Mouse (Mus musculus): ENCODE measurements at regions not wholly inside any gene's neighbourhood (a gene's known extent, or its start where the extent isn't known, plus 50 kb on each side); places are given as distances from the start of the nearest gene placed in this dataset.
"Not testable (repeated sequence)": the region's sequence is repeated elsewhere in the genome, so short reads cannot be mapped to it uniquely, and the experiment has no call there.

GRCm38 (mm10) chr1:113932492-113932891 is 1752.1 kb upstream of the Cntnap5a start:
- H3K9me3 ChIP-seq (replicated peaks; ENCODE audit: control insufficient read depth, low read length), result no peaks in the 10 kb centered on the region
- no peaks in the 10 kb centered on the region for H3K36me3 ChIP-seq (ENCODE audit: control insufficient read depth, insufficient read depth)
- WGBS, result 49% methylated on average over 3 of the region's 3 CpGs
- no peak overlapping the region for H3K4me3 ChIP-seq (ENCODE audit: low read length)
- H3K27me3 ChIP-seq (ENCODE audit: control insufficient read depth, insufficient read depth, low read length), result no peaks in the 10 kb centered on the region
- H3K9ac ChIP-seq (ENCODE audit: low read length), result no peak overlapping the region
- no peak overlapping the region for H3K27ac ChIP-seq (ENCODE audit: low read length)
- ATAC-seq (replicated peaks; ENCODE audit: extremely low read depth, insufficient read depth, low FRiP score), result no peak
- H3K4me1 ChIP-seq (ENCODE audit: control insufficient read depth, insufficient read depth, low read length), result no peaks in the 10 kb centered on the region
- H3K4me2 ChIP-seq (ENCODE audit: low read depth, low read length), result no peak overlapping the region

DNA sequence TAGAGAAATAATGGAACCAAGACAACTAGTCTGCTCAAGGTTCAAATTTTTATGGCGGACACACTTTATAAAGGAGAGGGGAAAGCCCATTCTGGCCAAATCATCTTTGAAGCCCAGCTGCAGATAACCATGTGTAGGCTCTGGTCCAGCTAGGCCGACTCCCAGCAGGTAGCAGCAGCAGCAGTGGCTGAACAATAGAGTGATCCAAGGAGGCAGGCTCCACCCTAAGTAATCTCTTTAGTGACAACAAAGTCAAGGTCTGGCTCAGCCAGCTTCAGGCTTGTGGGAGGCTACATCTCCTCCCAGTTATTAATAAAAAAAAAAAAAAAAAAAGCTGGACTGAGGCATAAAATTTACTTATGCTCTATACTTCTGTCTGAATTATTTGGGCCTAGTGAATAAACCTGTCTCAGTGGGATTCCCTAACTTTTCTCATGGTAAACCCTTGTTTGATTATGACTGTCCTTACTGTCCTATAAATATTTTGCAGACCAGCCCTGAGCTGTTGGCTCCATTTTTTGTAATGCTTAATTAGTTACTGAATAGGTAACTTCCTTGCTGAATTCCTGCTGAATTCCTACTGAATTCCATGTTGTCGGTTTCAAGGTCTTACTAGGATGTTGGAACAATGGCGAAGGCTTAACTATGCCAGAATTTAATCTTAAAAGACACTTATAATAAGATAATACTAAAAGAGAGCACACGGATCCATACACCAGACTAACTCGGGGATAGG is 1726.4 kb upstream of the Cntnap5a start:
- no peaks in the 10 kb centered on the region for H3K4me1 ChIP-seq (ENCODE audit: control insufficient read depth, insufficient read depth, low read length)
- no peak overlapping the region for H3K4me2 ChIP-seq (ENCODE audit: low read depth, low read length)
- no peaks in the 10 kb centered on the region for H3K27me3 ChIP-seq (ENCODE audit: control insufficient read depth, insufficient read depth, low read length)
- no peak for ATAC-seq (replicated peaks; ENCODE audit: extremely low read depth, insufficient read depth, low FRiP score)
- no peaks in the 10 kb centered on the region for H3K9me3 ChIP-seq (replicated peaks; ENCODE audit: control insufficient read depth, low read length)
- no peak overlapping the region for H3K27ac ChIP-seq (ENCODE audit: low read length)
- no peak overlapping the region for H3K9ac ChIP-seq (ENCODE audit: low read length)
- no peak overlapping the region for H3K4me3 ChIP-seq (ENCODE audit: low read length)
- no peaks in the 10 kb centered on the region for H3K36me3 ChIP-seq (ENCODE audit: control insufficient read depth, insufficient read depth)
- WGBS, result 82% methylated on average over 6 of the region's 6 CpGs

- not testable (repeated sequence) for H3K9me3 ChIP-seq (replicated peaks; ENCODE audit: control insufficient read depth, low read length); H3K27me3 ChIP-seq (ENCODE audit: control insufficient read depth, insufficient read depth, low read length); H3K27ac ChIP-seq (ENCODE audit: low read length); H3K4me3 ChIP-seq (ENCODE audit: low read length); ATAC-seq (replicated peaks; ENCODE audit: extremely low read depth, insufficient read depth, low FRiP score); H3K4me2 ChIP-seq (ENCODE audit: low read depth, low read length); H3K9ac ChIP-seq (ENCODE audit: low read length); H3K36me3 ChIP-seq (ENCODE audit: control insufficient read depth, insufficient read depth); H3K4me1 ChIP-seq (ENCODE audit: control insufficient read depth, insufficient read depth, low read length)
- WGBS, result 66% methylated on average over 1 of the region's 1 CpGs
Measured at GRCm38 (mm10) chr1:113959267-113959666, 1725.3 kb upstream of the Cntnap5a start.

GRCm38 (mm10) chr1:113963931-113964330 is 1720.6 kb upstream of the Cntnap5a start:
- not testable (repeated sequence) for H3K9ac ChIP-seq (ENCODE audit: low read length); H3K9me3 ChIP-seq (replicated peaks; ENCODE audit: control insufficient read depth, low read length); H3K36me3 ChIP-seq (ENCODE audit: control insufficient read depth, insufficient read depth); H3K27me3 ChIP-seq (ENCODE audit: control insufficient read depth, insufficient read depth, low read length); H3K27ac ChIP-seq (ENCODE audit: low read length); H3K4me1 ChIP-seq (ENCODE audit: control insufficient read depth, insufficient read depth, low read length); ATAC-seq (replicated peaks; ENCODE audit: extremely low read depth, insufficient read depth, low FRiP score); H3K4me3 ChIP-seq (ENCODE audit: low read length); H3K4me2 ChIP-seq (ENCODE audit: low read depth, low read length)
- 38% methylated on average over 2 of the region's 2 CpGs for WGBS

DNA sequence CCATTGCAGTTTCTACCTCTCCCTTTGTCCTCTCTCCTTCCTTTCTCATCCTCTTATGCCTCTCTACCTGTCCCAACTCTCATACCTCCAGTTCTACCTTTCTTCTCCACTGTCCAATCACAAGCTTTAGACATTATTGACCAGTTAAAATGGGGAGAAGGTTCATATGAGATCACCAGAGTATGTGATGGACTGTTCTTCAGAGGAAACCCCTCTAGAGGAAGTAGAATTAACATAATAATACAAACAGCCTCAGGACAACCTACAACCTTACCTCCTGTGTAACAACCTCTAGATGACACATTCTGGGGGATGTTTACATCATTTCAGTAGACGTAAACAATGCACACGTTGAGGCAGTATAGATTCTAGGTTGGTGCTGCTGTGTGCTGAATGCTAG is 1720.1 kb upstream of the Cntnap5a start:
- no peak for ATAC-seq (replicated peaks; ENCODE audit: extremely low read depth, insufficient read depth, low FRiP score)
- Histone ChIP-seq H3K4me2 (ENCODE audit: low read depth, low read length) (no peak overlapping the region), H3K4me1 (ENCODE audit: control insufficient read depth, insufficient read depth, low read length) (no peaks in the 10 kb centered on the region), H3K36me3 (ENCODE audit: control insufficient read depth, insufficient read depth) (no peaks in the 10 kb centered on the region), H3K27me3 (ENCODE audit: control insufficient read depth, insufficient read depth, low read length) (no peaks in the 10 kb centered on the region), H3K27ac (ENCODE audit: low read length) (no peak overlapping the region), H3K9ac (ENCODE audit: low read length) (no peak overlapping the region), H3K9me3 (replicated peaks; ENCODE audit: control insufficient read depth, low read length) (no peaks in the 10 kb centered on the region), H3K4me3 (ENCODE audit: low read length) (no peak overlapping the region)
- 67% methylated on average over 2 of the region's 2 CpGs for WGBS

DNA sequence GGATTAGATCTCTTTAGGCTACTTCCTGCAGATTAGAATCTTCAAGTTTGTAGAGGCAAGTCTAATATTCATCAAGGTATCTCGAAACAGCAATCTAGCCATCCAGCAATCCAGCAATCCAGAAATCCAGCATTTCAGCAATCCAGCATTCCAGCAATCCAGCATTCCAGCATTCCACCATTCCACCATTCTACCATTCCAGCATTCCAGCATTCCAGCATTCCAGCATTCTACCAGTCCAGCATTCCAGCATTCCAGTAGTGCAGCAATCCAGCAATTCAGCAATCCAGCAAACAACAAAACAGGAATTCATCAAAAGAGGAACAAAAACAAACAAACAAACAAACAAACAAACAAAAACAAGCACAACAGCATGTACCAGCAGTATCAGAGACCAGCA is 1713.9 kb upstream of the Cntnap5a start:
- H3K4me2 ChIP-seq (ENCODE audit: low read depth, low read length), result no peak overlapping the region
- WGBS, result 33% methylated on average over 1 of the region's 1 CpGs
- no peak overlapping the region for H3K27ac ChIP-seq (ENCODE audit: low read length)

DNA sequence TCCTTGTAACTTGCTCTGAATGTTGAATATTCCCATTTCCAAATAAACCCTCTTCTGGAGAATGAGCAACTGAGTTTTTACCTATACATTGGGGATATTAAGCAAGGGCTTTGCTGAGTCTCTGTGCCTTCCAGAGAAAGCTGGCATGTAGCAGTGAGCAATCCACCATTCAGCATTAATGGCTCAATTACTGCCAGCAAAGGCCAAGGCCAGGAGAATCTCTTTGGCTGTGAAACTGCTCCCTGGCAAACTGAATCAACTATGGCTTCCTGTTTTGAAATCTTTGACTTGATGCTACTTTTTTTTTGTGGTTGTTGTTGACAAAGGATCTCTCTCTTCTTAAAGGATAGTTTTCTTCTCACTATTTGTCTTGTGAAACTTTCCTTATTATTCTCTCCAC is 1704.4 kb upstream of the Cntnap5a start:
- Histone ChIP-seq H3K36me3 (ENCODE audit: control insufficient read depth, insufficient read depth) (no peaks in the 10 kb centered on the region), H3K4me1 (ENCODE audit: control insufficient read depth, insufficient read depth, low read length) (no peaks in the 10 kb centered on the region), H3K4me2 (ENCODE audit: low read depth, low read length) (no peak overlapping the region), H3K27me3 (ENCODE audit: control insufficient read depth, insufficient read depth, low read length) (no peaks in the 10 kb centered on the region), H3K9me3 (replicated peaks; ENCODE audit: control insufficient read depth, low read length) (no peaks in the 10 kb centered on the region), H3K27ac (ENCODE audit: low read length) (no peak overlapping the region), H3K4me3 (ENCODE audit: low read length) (no peak overlapping the region), H3K9ac (ENCODE audit: low read length) (no peak overlapping the region)
- ATAC-seq (replicated peaks; ENCODE audit: extremely low read depth, insufficient read depth, low FRiP score), result no peak

More for the DNA sequence above, 1713.9 kb upstream of the Cntnap5a start:
- H3K9me3 ChIP-seq (replicated peaks; ENCODE audit: control insufficient read depth, low read length), result no peaks in the 10 kb centered on the region
- H3K36me3 ChIP-seq (ENCODE audit: control insufficient read depth, insufficient read depth), result no peaks in the 10 kb centered on the region
- ATAC-seq (replicated peaks; ENCODE audit: extremely low read depth, insufficient read depth, low FRiP score), result no peak
- H3K4me1 ChIP-seq (ENCODE audit: control insufficient read depth, insufficient read depth, low read length), result no peaks in the 10 kb centered on the region
- no peak overlapping the region for H3K4me3 ChIP-seq (ENCODE audit: low read length)
- no peaks in the 10 kb centered on the region for H3K27me3 ChIP-seq (ENCODE audit: control insufficient read depth, insufficient read depth, low read length)
- no peak overlapping the region for H3K9ac ChIP-seq (ENCODE audit: low read length)

DNA sequence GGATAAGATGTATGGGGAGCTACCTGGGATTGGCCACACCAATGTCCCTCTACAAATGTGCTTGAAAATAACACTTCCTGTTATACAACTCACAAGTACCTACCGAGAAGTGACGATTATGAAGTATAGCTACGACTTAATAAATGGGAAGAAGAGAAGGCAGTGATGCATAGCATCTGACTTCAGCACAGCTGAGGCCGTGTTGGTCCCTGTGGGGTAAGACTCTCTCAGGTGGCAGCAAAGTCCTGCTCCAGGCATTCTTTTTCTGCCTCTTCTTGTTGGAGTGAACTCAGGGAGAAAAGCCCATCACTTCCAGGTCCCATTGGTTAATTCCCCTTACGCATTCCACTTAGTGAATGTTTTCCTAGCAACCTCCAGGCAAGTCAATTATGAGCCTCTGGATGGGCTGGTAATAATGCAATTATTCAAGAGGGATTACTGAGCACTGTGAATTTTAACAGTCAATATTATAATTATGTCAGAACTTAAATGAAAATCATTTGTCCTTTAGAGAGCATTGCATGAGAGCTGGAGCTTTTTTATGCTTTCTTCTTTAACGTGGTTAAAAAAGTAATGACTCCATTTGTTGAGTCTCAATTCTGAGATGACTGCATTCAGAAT is 1694.8 kb upstream of the Cntnap5a start:
- Histone ChIP-seq H3K27ac (ENCODE audit: low read length) (no peak overlapping the region), H3K4me2 (ENCODE audit: low read depth, low read length) (no peak overlapping the region), H3K9ac (ENCODE audit: low read length) (no peak overlapping the region), H3K9me3 (replicated peaks; ENCODE audit: control insufficient read depth, low read length) (no peaks in the 10 kb centered on the region), H3K36me3 (ENCODE audit: control insufficient read depth, insufficient read depth) (no peaks in the 10 kb centered on the region), H3K4me3 (ENCODE audit: low read length) (no peak overlapping the region), H3K4me1 (ENCODE audit: control insufficient read depth, insufficient read depth, low read length) (no peaks in the 10 kb centered on the region), H3K27me3 (ENCODE audit: control insufficient read depth, insufficient read depth, low read length) (no peaks in the 10 kb centered on the region)
- 81% methylated on average over 6 of the region's 6 CpGs for WGBS
- no peak for ATAC-seq (replicated peaks; ENCODE audit: extremely low read depth, insufficient read depth, low FRiP score)

- WGBS, result 49% methylated on average over 2 of the region's 2 CpGs
- no peaks in the 10 kb centered on the region for H3K4me1 ChIP-seq (ENCODE audit: control insufficient read depth, insufficient read depth, low read length)
Measured at GRCm38 (mm10) chr1:113992488-113992887, 1692.1 kb upstream of the Cntnap5a start.

More at GRCm38 (mm10) chr1:113992488-113992887, 1692.1 kb upstream of the Cntnap5a start:
- Histone ChIP-seq H3K36me3 (ENCODE audit: control insufficient read depth, insufficient read depth) (no peaks in the 10 kb centered on the region), H3K27ac (ENCODE audit: low read length) (no peak overlapping the region), H3K4me2 (ENCODE audit: low read depth, low read length) (no peak overlapping the region), H3K9ac (ENCODE audit: low read length) (no peak overlapping the region), H3K4me3 (ENCODE audit: low read length) (no peak overlapping the region), H3K27me3 (ENCODE audit: control insufficient read depth, insufficient read depth, low read length) (no peaks in the 10 kb centered on the region), H3K9me3 (replicated peaks; ENCODE audit: control insufficient read depth, low read length) (no peaks in the 10 kb centered on the region)
- no peak for ATAC-seq (replicated peaks; ENCODE audit: extremely low read depth, insufficient read depth, low FRiP score)
